Mouse (Mus musculus) lung, adult 18-20 months (tissue): ENCODE data around the gene A630001G21Rik.

Experiments
- DNase-seq, 2 experiments: peaks; one replicate each; pipeline ENCODE4 v3.0.0; 2022; ENCODE audit warnings: mixed read lengths in 2 of 2

Gene A630001G21Rik

GRCm38 (mm10) chr1:85732581-85732980 is 45.9 kb downstream of the A630001G21Rik start:
- no peak for DNase-seq

GRCm38 (mm10) chr1:85730471-85730870 is 48.0 kb downstream of the A630001G21Rik start:
- no peak for DNase-seq

- no peak for DNase-seq
Measured at GRCm38 (mm10) chr1:85720220-85720893, 58.1 kb downstream of the A630001G21Rik start.

- DNase-seq, result no peak
Measured at GRCm38 (mm10) chr1:85719049-85719448, 59.4 kb downstream of the A630001G21Rik start.

- no peak for DNase-seq
Measured at GRCm38 (mm10) chr1:85716447-85717027, 61.9 kb downstream of the A630001G21Rik start.

GRCm38 (mm10) chr1:85714501-85714900 is 63.9 kb downstream of the A630001G21Rik start:
- no peak for DNase-seq

- no peak for DNase-seq
Measured at GRCm38 (mm10) chr1:85706754-85707153, 71.7 kb downstream of the A630001G21Rik start.

GRCm38 (mm10) chr1:85705552-85705951 is 72.9 kb downstream of the A630001G21Rik start:
- DNase-seq, result no peak

- DNase-seq, result peak; percentile 92
Measured at GRCm38 (mm10) chr1:85703245-85704186, 74.9 kb downstream of the A630001G21Rik start.

GRCm38 (mm10) chr1:85702531-85702930 is 75.9 kb downstream of the A630001G21Rik start:
- DNase-seq, result no peak

- no peak for DNase-seq
Measured at GRCm38 (mm10) chr1:85697721-85698493, 80.5 kb downstream of the A630001G21Rik start.

- DNase-seq, result no peak
Measured at GRCm38 (mm10) chr1:85695646-85696045, 82.8 kb downstream of the A630001G21Rik start.

GRCm38 (mm10) chr1:85693280-85693679 is 85.2 kb downstream of the A630001G21Rik start:
- no peak for DNase-seq

GRCm38 (mm10) chr1:85692281-85692680 is 86.2 kb downstream of the A630001G21Rik start:
- no peak for DNase-seq

GRCm38 (mm10) chr1:85690544-85690943 is 87.9 kb downstream of the A630001G21Rik start:
- DNase-seq, result no peak

- DNase-seq, result no peak
Measured at GRCm38 (mm10) chr1:85687346-85687745, 91.1 kb downstream of the A630001G21Rik start.

GRCm38 (mm10) chr1:85686666-85687065 is 91.8 kb downstream of the A630001G21Rik start:
- no peak for DNase-seq

- DNase-seq, result no peak
Measured at GRCm38 (mm10) chr1:85680226-85680625, 98.2 kb downstream of the A630001G21Rik start.
